In genomic region chr1:61203170-61203569, GRCm38 (mm10) we compare ENCODE assay signal across 8 mouse cellular contexts.
DNase-seq lines count a peak whose midpoint lies in the region; ATAC-seq and TF ChIP-seq lines count a peak whose summit lies in the region.

No protein-coding gene starts in this region.

- H3K27me3 ChIP-seq in kidney, postnatal 0 days (ENCODE audit: insufficient read depth, low read length) = no peaks in the 10 kb centered on the region
- no peaks in the 10 kb centered on the region for H3K27me3 ChIP-seq in embryonic facial prominence, embryonic 11.5 days (ENCODE audit: control insufficient read depth, insufficient read depth, low read length)
- H3K27me3 ChIP-seq in heart, postnatal 0 days (ENCODE audit: control insufficient read depth, insufficient read depth, low read length) = no peaks in the 10 kb centered on the region

- no peaks in the 10 kb centered on the region for H3K36me3 ChIP-seq in kidney, postnatal 0 days (ENCODE audit: insufficient read depth, low read length)
- H3K36me3 ChIP-seq in embryonic facial prominence, embryonic 11.5 days (replicated peaks; ENCODE audit: control insufficient read depth, insufficient read depth, low read depth, low read length) = no peaks in the 10 kb centered on the region
- H3K36me3 ChIP-seq in heart, postnatal 0 days (replicated peaks; ENCODE audit: control insufficient read depth, insufficient read depth, low read length) = no peaks in the 10 kb centered on the region

- no peak overlapping the region for H3K9ac ChIP-seq in kidney, postnatal 0 days (ENCODE audit: low read depth, low read length)
- no peak overlapping the region for H3K9ac ChIP-seq in embryonic facial prominence, embryonic 11.5 days (replicated peaks; ENCODE audit: low read length)
- no peak overlapping the region for H3K9ac ChIP-seq in heart, postnatal 0 days (replicated peaks; ENCODE audit: low read depth, low read length)

- no peak for ATAC-seq in kidney, postnatal 0 days (replicated peaks; ENCODE audit: low FRiP score, low read depth)
- ATAC-seq in embryonic facial prominence, embryonic 11.5 days (replicated peaks; ENCODE audit: insufficient number of reproducible peaks, low FRiP score, low TSS enrichment, low read depth) = peak; percentile 75
- ATAC-seq in heart, postnatal 0 days (ENCODE audit: insufficient read depth, low read depth) = no peak; the same call in 1 of the 2 replicates
- ATAC-seq in CD4-positive, CD25-positive, alpha-beta regulatory T cell, adult 4 months = no peak

- H3K27ac ChIP-seq in kidney, postnatal 0 days = no peak overlapping the region
- H3K27ac ChIP-seq in embryonic facial prominence, embryonic 11.5 days (replicated peaks; ENCODE audit: low read depth, low read length) = no peak overlapping the region
- no peak overlapping the region for H3K27ac ChIP-seq in heart, postnatal 0 days (ENCODE audit: low read depth)

- 12% methylated on average over 15 of the region's 15 CpGs for WGBS in kidney, postnatal 0 days
- WGBS in embryonic facial prominence, embryonic 11.5 days = 18% methylated on average over 15 of the region's 15 CpGs
- 20% methylated on average over 15 of the region's 15 CpGs for WGBS in heart, postnatal 0 days

- peak overlapping the region; percentile 38; the same call in 1 of the 2 replicates for H3K4me2 ChIP-seq in kidney, postnatal 0 days (ENCODE audit: low read length)
- H3K4me2 ChIP-seq in embryonic facial prominence, embryonic 11.5 days (ENCODE audit: low read depth, low read length) = peak overlapping the region; percentile 1; the same call in 1 of the 2 replicates
- peak overlapping the region; percentile 41; the same call in 1 of the 2 replicates for H3K4me2 ChIP-seq in heart, postnatal 0 days (ENCODE audit: low read depth, low read length)

- no peak for TF ChIP-seq EP300 in heart, postnatal 0 days (IDR thresholded peaks at IDR 0.05; ENCODE audit: low read depth)

- H3K4me3 ChIP-seq in kidney, postnatal 0 days (replicated peaks; ENCODE audit: low read depth, low read length) = no peak overlapping the region
- H3K4me3 ChIP-seq in embryonic facial prominence, embryonic 11.5 days (ENCODE audit: low read depth, low read length) = no peak overlapping the region
- H3K4me3 ChIP-seq in heart, postnatal 0 days (ENCODE audit: low read depth, low read length) = no peak overlapping the region

- H3K4me1 ChIP-seq in kidney, postnatal 0 days (replicated peaks; ENCODE audit: insufficient read depth, low read length) = no peaks in the 10 kb centered on the region; the same call in 1 of the 2 replicates
- 0 out of 2 replicates have a peak, but pooled peaks cover 4% of the 10 kb centered on the region for H3K4me1 ChIP-seq in embryonic facial prominence, embryonic 11.5 days (ENCODE audit: control insufficient read depth, insufficient read depth, low read length)
- peaks cover 11% of the 10 kb centered on the region; the same call in 1 of the 2 replicates for H3K4me1 ChIP-seq in heart, postnatal 0 days (ENCODE audit: control insufficient read depth, insufficient read depth)

- TF ChIP-seq CTCF in kidney, postnatal 0 days (IDR thresholded peaks at IDR 0.05; ENCODE audit: low read depth) = no peak
- no peak for TF ChIP-seq CTCF in heart, postnatal 0 days (IDR thresholded peaks at IDR 0.05; ENCODE audit: low read depth)

- DNase-seq in kidney, postnatal 0 days (ENCODE audit: low spot score) = peak; percentile 44
- no peak for DNase-seq in kidney, adult 11 months
- DNase-seq in embryonic facial prominence, embryonic 11.5 days (ENCODE audit: low spot score) = peak; percentile 67
- DNase-seq in heart, postnatal 0 days (ENCODE audit: low spot score) = no peak
- DNase-seq in mesoderm, embryonic 11.5 days (ENCODE audit: low read depth, low spot score) = peak; percentile 64
- no peak for DNase-seq in right cerebral cortex, postnatal 4 days
- no peak for DNase-seq in thymus, postnatal 36 days

- no peaks in the 10 kb centered on the region for H3K9me3 ChIP-seq in kidney, postnatal 0 days (replicated peaks; ENCODE audit: low read length)
- H3K9me3 ChIP-seq in embryonic facial prominence, embryonic 11.5 days (replicated peaks; ENCODE audit: control insufficient read depth, low read length) = no peaks in the 10 kb centered on the region
- no peaks in the 10 kb centered on the region for H3K9me3 ChIP-seq in heart, postnatal 0 days (replicated peaks; ENCODE audit: control insufficient read depth, low read length)

Comparison
In these comparisons a context has a peak if more than half of its experiments do, and no peak if none do; other contexts are left out.
1. DNase-seq: peak in kidney, postnatal 0 days (single experiment), embryonic facial prominence, embryonic 11.5 days (single experiment) and mesoderm, embryonic 11.5 days (single experiment); none in kidney, adult 11 months (single experiment), heart, postnatal 0 days (single experiment), right cerebral cortex, postnatal 4 days (single experiment) and thymus, postnatal 36 days (0 of 2).
2. Peak in every context shown above with its lines, with median percentiles within 50 percentile points of each other: H3K4me2 ChIP-seq.